Mouse (Mus musculus) T-helper 1 cell (primary cell): ENCODE data around the gene Rhox7a.
"Not testable (repeated sequence)": the region's sequence is repeated elsewhere in the genome, so short reads cannot be mapped to it uniquely, and the experiment has no call there.

Source experiments
- in situ Hi-C: fragments of 300-600 bp; cut with MboI, MseI; formaldehyde crosslinking; loops from one replicate; pipeline ENCODE4 v1.15.1; 2025; ENCODE audit warnings: high pct_unique_total_duplicates

Gene Rhox7a

GRCm38 (mm10) chrX:37831386-37831785 lies at the start of gene Rhox7a:
Gene Rhox7a (plus strand): TSS chrX:37831686.
- in situ Hi-C loops = not testable (repeated sequence)

GRCm38 (mm10) chrX:37807286-37808080 lies 24.0 kb upstream of the Rhox7a start:
- in situ Hi-C loops = loop anchor here (5.0 to 25.0 kb wide), 5 partner anchors 55 to 1995 kb away; partner anchors contain the start of genes Rhox2a, Rhox3a, Rhox3f and Rhox4b

- in situ Hi-C loops = loop anchor here (5.0 to 25.0 kb wide), 5 partner anchors 57 to 1997 kb away; partner anchors contain the start of genes Rhox2a, Rhox3a, Rhox3f and Rhox4b
Measured at GRCm38 (mm10) chrX:37809396-37809795, 22.1 kb upstream of the Rhox7a start.

- in situ Hi-C loops = loop anchor here (25.0 kb wide), 3 partner anchors 224 to 1999 kb away; partner anchors contain the start of genes Rhox3f and Rhox4b
Measured at GRCm38 (mm10) chrX:37811179-37811578, 20.3 kb upstream of the Rhox7a start.

GRCm38 (mm10) chrX:37815665-37816064 lies 15.8 kb upstream of the Rhox7a start:
- in situ Hi-C loops = loop anchor here (25.0 kb wide), 3 partner anchors 228 to 2003 kb away; partner anchors contain the start of genes Rhox3f and Rhox4b

GRCm38 (mm10) chrX:37826610-37827009 lies 4.9 kb upstream of the Rhox7a start, which contains the start of gene Rhox6:
Gene Rhox6 (plus strand): TSS chrX:37826910.
- in situ Hi-C loops = loop anchor here (5.0 kb wide), 1 partner anchor 76 kb away; the partner anchor contains the start of gene Rhox9

- in situ Hi-C loops = no loop called here
Measured at GRCm38 (mm10) chrX:37871641-37872040, 40.2 kb downstream of the Rhox7a start.

- in situ Hi-C loops = no loop called here
Measured at GRCm38 (mm10) chrX:37878844-37879243, 47.4 kb downstream of the Rhox7a start, which contains the start of gene Rhox8. Gene Rhox8 (minus strand): TSS chrX:37878944.
